Mouse (Mus musculus): ENCODE data around the gene Rbm5. TPM values are rescaled to one million over a fixed set of nuclear protein-coding genes. Genes with fewer than 3 reads are reported as not detected.

Gene Rbm5
- polyA plus RNA-seq, 1 experiment from 2014 or later, result 146 TPM

- Histone ChIP-seq H3K9ac (ENCODE audit: low read length) (no peak overlapping the region), H3K4me2 (ENCODE audit: low read depth, low read length) (no peak overlapping the region), H3K27me3 (ENCODE audit: control insufficient read depth, insufficient read depth, low read length) (0 out of 2 replicates have a peak, but pooled peaks cover 2% of the 10 kb centered on the region), H3K27ac (ENCODE audit: low read length) (no peak overlapping the region), H3K9me3 (replicated peaks; ENCODE audit: control insufficient read depth, low read length) (no peaks in the 10 kb centered on the region), H3K4me1 (ENCODE audit: control insufficient read depth, insufficient read depth, low read length) (peaks cover 21% of the 10 kb centered on the region), H3K4me3 (ENCODE audit: low read length) (no peak overlapping the region), H3K36me3 (ENCODE audit: control insufficient read depth, insufficient read depth) (no peaks in the 10 kb centered on the region)
- ATAC-seq (replicated peaks; ENCODE audit: extremely low read depth, insufficient read depth, low FRiP score), result no peak
- 72% methylated on average over 8 of the region's 8 CpGs for WGBS
Observed at GRCm38 (mm10) chr9:107690391-107690790, 80.4 kb downstream of the Rbm5 start.

Other genes with a start within 250 kb of the Rbm5 start
- gene Tmem115, start 237.1 kb downstream of the Rbm5 start, polyA plus RNA-seq (2015; fragmentation: Nextera tagmentation; extraction: Ambion mirVana), result 31.3 and 32.9 TPM in 2 replicates
- gene Cyb561d2, start 228.8 kb downstream of the Rbm5 start, polyA plus RNA-seq (2015; fragmentation: Nextera tagmentation; extraction: Ambion mirVana), result 17.7 and 18.5 TPM in 2 replicates
- 32.4 and 33.3 TPM in 2 replicates for gene Nprl2, start 228.8 kb downstream of the Rbm5 start, polyA plus RNA-seq (2015; fragmentation: Nextera tagmentation; extraction: Ambion mirVana)
- 1.7 and 2.5 TPM in 2 replicates for gene Zmynd10, start 223.7 kb downstream of the Rbm5 start, polyA plus RNA-seq (2015; fragmentation: Nextera tagmentation; extraction: Ambion mirVana)
- gene Rassf1, start 219.4 kb downstream of the Rbm5 start, polyA plus RNA-seq (2015; fragmentation: Nextera tagmentation; extraction: Ambion mirVana), result 54.0 and 55.3 TPM in 2 replicates
- gene Tusc2, start 207.7 kb downstream of the Rbm5 start, polyA plus RNA-seq (2015; fragmentation: Nextera tagmentation; extraction: Ambion mirVana), result 44.3 and 44.7 TPM in 2 replicates
- gene Hyal2, start 203.1 kb downstream of the Rbm5 start, polyA plus RNA-seq (2015; fragmentation: Nextera tagmentation; extraction: Ambion mirVana), result 87.4 and 87.7 TPM in 2 replicates
- gene Hyal1, start 194.1 kb downstream of the Rbm5 start, polyA plus RNA-seq (2015; fragmentation: Nextera tagmentation; extraction: Ambion mirVana), result 7.5 and 8.4 TPM in 2 replicates
- gene Naa80, start 192.1 kb downstream of the Rbm5 start, polyA plus RNA-seq (2015; fragmentation: Nextera tagmentation; extraction: Ambion mirVana), result 15.1 and 19.2 TPM in 2 replicates
- gene Hyal3, start 190.2 kb downstream of the Rbm5 start, polyA plus RNA-seq (2015; fragmentation: Nextera tagmentation; extraction: Ambion mirVana), result 0.54 and 0.69 TPM in 2 replicates
- gene Ifrd2, start 183.4 kb downstream of the Rbm5 start, polyA plus RNA-seq (2015; fragmentation: Nextera tagmentation; extraction: Ambion mirVana), result 45.7 and 46.5 TPM in 2 replicates
- gene Sema3b, start 161.8 kb downstream of the Rbm5 start, polyA plus RNA-seq (2015; fragmentation: Nextera tagmentation; extraction: Ambion mirVana), result 11.0 and 12.0 TPM in 2 replicates
- 419 and 458 TPM in 2 replicates for gene Gnai2, start 135.6 kb downstream of the Rbm5 start, polyA plus RNA-seq (2015; fragmentation: Nextera tagmentation; extraction: Ambion mirVana)
- gene Slc38a3, start 101.5 kb downstream of the Rbm5 start, polyA plus RNA-seq (2015; fragmentation: Nextera tagmentation; extraction: Ambion mirVana), result 3.3 and 3.9 TPM in 2 replicates
- gene Gnat1, start 91.3 kb downstream of the Rbm5 start, polyA plus RNA-seq (2015; fragmentation: Nextera tagmentation; extraction: Ambion mirVana), result 0.39 TPM in 2 replicates
- 3.9 and 4.7 TPM in 2 replicates for gene Sema3f, start 60.5 kb downstream of the Rbm5 start, polyA plus RNA-seq (2015; fragmentation: Nextera tagmentation; extraction: Ambion mirVana)
- gene Rbm6, start 102.2 kb upstream of the Rbm5 start, polyA plus RNA-seq (2015; fragmentation: Nextera tagmentation; extraction: Ambion mirVana), result 48.3 and 48.8 TPM in 2 replicates
- gene Mon1a, start 117.2 kb upstream of the Rbm5 start, polyA plus RNA-seq (2015; fragmentation: Nextera tagmentation; extraction: Ambion mirVana), result 11.0 and 13.1 TPM in 2 replicates
- 2.4 and 2.8 TPM in 2 replicates for gene Mst1r, start 135.9 kb upstream of the Rbm5 start, polyA plus RNA-seq (2015; fragmentation: Nextera tagmentation; extraction: Ambion mirVana)
- gene Actl11, start 157.5 kb upstream of the Rbm5 start, polyA plus RNA-seq (2015; fragmentation: Nextera tagmentation; extraction: Ambion mirVana), result not detected in 2 replicates
- gene Camkv, start 164.7 kb upstream of the Rbm5 start, polyA plus RNA-seq (2015; fragmentation: Nextera tagmentation; extraction: Ambion mirVana), result 0.77 and 2.3 TPM in 2 replicates
- gene Traip, start 179.1 kb upstream of the Rbm5 start, polyA plus RNA-seq (2015; fragmentation: Nextera tagmentation; extraction: Ambion mirVana), result 11.8 and 12.7 TPM in 2 replicates
- 24.1 and 24.2 TPM in 2 replicates for gene Uba7, start 204.5 kb upstream of the Rbm5 start, polyA plus RNA-seq (2015; fragmentation: Nextera tagmentation; extraction: Ambion mirVana)
- 2.6 and 3.0 TPM in 2 replicates for gene Gm20661, start 212.1 kb upstream of the Rbm5 start, polyA plus RNA-seq (2015; fragmentation: Nextera tagmentation; extraction: Ambion mirVana)
- 40.9 and 44.0 TPM in 2 replicates for gene Inka1, start 214.9 kb upstream of the Rbm5 start, polyA plus RNA-seq (2015; fragmentation: Nextera tagmentation; extraction: Ambion mirVana)
- 4.6 TPM in 2 replicates for gene Cdhr4, start 221.5 kb upstream of the Rbm5 start, polyA plus RNA-seq (2015; fragmentation: Nextera tagmentation; extraction: Ambion mirVana)
- gene Gm20662, start 225.4 kb upstream of the Rbm5 start, polyA plus RNA-seq (2015; fragmentation: Nextera tagmentation; extraction: Ambion mirVana), result 0.36 and 0.76 TPM in 2 replicates
- 38.8 and 43.9 TPM in 2 replicates for gene Ip6k1, start 231.5 kb upstream of the Rbm5 start, polyA plus RNA-seq (2015; fragmentation: Nextera tagmentation; extraction: Ambion mirVana)